Mouse (Mus musculus) fibroblast of lung, adult 2 months (primary cell): Measurements from ENCODE around the gene Cenpu.

Source experiments
- DNase-seq: peaks from one replicate; pipeline ENCODE4 v3.0.0-alpha.2; 2011; ENCODE audit warnings: low read depth

Gene Cenpu

DNA sequence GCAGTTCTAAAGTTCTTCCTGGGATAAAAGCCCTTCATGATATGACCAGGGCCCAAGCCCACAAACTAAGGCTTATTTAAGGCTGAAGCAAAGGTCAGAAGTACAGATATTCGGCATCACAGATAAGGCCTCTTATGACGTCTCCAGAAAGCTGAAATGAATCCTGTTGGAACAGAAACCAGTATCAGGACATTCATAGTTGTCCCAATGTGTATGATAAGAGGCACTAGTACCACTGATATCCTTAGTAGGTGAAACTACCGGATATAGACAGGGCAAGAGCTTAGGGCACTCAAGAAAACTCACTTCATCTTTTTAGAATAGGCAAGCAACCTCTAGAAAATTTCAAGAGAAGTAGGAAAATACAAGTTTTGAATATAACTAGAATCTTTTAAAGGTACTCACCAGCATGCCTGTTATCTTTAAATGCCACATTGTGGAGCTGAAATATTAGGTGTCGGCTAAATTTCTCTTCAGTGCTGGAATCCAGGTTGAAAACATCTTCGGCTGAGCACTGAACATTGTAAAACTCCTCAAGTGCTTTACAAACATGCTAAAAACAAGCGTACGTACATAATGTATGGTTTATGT, 47.6 kb downstream of the Cenpu start:
- no peak for DNase-seq

DNA sequence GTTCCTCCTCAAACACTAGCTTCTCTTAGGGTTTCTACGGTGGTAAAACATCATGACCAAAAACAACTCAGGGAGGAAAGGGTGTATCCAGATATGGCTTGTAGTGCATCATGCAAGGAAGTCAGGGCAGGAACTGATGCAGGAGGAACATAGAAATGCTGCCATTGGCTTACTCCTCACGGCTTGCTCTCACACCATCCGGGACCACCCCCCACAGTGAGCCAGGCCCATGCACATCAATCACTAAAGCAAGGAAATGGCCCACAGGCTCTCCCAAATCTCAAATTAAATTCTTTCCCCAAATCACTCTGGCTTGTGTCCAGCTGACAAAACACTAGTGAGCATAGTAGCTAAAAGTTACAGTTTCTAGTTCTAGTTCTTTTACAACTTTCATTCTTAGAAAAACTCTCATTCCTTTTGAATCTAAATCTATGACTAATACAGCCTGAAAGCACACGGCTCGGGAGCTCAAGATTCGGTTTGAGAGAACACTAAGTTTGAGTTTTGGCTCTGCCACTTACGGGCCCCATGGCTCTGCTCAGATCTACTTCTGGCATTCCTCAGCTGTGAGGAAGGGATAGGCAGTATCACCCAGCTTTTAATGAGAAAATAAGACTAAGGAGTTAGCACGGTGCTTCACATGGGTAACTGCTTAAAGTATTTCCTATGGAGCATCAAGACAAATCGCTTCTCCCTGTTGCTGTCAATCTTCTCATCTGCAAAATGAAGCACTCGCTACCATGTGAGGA, 49.3 kb downstream of the Cenpu start:
- DNase-seq, result no peak

DNA sequence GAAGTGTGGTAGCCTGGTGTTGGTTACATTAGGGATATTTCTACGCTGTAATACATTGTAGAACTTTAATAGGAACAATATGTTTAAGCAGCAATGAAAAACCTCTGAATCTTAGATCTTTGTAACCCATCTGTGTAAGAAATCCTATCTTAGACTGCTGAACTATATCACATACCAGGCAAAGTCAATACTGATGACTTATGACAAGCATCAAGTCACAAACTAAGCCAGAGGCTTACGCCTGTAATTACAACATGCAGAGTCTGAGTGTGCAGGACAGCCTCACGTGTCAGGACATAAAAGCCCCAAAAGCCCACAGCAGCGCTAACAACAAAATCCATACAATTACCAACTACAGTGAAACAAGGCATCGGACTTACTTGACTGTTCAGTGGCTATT, 51.8 kb downstream of the Cenpu start:
- no peak for DNase-seq

DNA sequence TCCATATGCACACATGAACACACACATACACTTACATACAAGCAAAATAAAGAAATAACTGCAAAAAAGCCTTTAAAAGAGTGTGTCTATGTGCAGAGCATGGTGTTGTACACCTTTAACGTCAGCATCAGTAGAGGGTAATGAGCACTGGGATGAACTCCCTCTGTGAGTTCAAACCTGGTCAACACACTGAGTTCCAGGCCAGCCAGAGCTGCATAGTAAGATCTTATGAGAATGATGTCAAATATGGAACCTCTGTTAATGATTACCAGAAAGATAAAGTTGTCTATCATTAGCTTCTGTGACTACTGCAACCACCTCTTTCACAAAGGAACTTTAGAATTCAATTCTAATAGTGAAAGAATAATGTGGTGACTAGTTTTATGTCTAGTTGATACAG, 55.1 kb downstream of the Cenpu start:
- DNase-seq, result no peak

DNA sequence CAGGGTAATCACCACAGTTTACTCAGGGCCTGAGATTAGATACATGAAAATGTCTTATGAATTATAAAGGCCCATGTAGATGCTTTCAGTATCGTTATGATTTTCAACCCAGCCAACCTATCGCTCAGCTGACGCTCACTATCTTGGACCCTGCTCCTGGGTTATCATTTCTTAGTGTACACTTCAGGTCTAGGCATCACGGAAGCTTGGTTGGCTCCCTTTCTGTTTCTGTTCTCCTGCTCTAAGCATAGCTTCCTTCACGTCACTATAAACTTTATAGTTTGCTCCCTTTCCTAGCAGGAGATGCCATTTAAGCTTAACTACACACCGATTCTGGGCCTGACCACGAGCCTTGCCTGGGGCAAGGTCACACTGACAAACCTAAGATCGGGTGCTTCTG, 59.7 kb downstream of the Cenpu start:
- DNase-seq, result no peak

DNA sequence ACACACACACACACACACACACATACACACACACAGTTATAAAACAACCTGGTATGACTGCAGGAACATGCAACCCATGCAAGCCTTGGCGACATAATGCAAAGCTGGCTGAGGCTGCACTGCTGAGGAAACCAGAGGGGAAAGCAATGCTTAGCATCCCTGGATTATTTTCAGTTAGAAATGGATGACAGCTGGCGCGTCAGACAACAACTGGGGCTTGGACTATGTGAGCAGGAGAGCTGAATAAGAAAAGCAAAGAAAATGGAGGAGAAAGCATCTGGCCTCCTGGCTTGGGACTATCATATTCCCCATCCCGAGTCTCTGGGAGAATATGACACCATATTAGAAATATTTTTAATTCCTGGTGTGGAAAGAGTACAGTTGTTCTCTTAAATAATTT, 61.1 kb downstream of the Cenpu start:
- no peak for DNase-seq

DNA sequence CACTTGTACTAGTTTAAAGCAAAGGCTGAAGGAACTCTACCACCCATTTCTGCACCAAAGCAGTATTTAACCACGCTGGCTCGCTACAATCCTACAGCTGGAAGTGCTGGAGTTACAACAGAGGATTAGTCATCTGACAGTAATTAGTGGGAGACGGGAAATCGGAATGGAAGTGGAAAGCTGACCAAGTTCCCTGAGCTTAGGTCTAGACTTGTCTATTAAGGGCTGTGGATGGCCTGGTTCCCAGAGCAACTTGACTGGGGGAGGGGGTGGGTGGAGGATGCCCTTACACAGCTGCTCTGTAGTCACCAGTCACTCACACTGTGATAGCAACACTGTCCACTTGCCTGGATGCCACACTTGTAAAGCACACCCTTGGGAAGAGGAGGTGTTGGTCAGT, 61.5 kb downstream of the Cenpu start:
- DNase-seq, result peak; percentile 90

DNA sequence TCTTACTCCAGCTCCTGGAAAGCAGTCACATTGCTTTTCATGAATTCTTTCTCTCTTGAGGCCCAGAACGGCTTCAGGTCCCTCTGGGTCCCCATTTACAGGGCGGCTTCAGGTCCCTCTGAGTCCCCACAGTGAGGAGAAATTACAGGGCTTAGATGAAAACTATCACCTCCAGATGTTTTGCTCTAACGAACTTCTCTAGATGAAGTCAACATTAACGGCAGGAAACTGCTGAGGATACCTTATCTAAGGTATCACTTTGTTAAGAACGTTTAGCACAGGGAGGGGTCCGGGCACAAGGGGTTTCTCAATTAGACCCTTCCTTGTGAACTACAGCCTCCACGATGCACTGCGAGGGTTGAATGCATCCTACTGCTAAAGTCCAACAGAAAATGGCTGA, 64.1 kb downstream of the Cenpu start:
- DNase-seq, result no peak

DNA sequence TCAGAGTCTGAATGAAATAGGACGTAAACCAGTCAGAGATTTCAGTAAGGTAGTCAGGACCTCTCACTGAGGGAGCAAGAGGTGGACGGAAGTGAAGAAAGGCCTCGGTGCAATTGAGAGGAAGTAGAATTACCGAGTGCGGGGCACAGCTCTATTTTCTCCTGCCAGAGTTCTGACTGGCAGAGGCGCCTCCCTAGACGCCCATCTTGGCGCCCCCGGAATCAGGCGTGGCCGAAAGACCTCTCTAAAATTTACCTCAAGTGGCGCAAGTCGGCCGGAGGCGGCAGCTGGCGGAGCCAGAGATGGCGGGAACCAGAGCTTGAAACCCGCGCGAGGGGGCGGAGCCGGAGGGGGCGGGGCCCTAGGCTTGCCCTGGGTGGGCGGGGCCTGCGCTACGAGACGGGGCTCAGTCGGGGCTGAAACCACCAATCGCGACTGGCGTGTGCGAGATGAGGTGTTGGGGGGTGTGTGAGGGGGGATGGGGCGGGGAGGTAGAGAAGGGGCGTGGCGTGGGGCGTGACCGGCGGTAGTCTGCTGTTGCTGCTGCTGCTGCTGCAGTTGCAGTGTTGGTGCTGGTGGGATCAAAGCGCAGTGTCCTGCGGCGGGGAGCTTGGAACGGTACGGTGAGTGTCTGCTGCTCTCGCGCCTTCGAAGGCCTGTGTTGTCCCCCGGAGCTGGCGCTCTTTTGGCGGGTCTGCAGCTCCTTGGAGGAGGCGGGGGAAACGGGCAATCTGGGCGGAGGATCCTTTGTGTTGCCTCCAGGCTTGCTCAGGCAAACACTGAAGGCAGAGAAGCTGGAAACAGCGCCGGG, 65.3 kb downstream of the Cenpu start, which contains the start of the genes Primpol and Casp3:
Gene Primpol, minus strand, starts transcription at position 334 of the 811 bp plus-strand sequence.
Gene Casp3, plus strand, starts transcription at position 413 of the 811 bp plus-strand sequence.
- peak; percentile 86 for DNase-seq

DNA sequence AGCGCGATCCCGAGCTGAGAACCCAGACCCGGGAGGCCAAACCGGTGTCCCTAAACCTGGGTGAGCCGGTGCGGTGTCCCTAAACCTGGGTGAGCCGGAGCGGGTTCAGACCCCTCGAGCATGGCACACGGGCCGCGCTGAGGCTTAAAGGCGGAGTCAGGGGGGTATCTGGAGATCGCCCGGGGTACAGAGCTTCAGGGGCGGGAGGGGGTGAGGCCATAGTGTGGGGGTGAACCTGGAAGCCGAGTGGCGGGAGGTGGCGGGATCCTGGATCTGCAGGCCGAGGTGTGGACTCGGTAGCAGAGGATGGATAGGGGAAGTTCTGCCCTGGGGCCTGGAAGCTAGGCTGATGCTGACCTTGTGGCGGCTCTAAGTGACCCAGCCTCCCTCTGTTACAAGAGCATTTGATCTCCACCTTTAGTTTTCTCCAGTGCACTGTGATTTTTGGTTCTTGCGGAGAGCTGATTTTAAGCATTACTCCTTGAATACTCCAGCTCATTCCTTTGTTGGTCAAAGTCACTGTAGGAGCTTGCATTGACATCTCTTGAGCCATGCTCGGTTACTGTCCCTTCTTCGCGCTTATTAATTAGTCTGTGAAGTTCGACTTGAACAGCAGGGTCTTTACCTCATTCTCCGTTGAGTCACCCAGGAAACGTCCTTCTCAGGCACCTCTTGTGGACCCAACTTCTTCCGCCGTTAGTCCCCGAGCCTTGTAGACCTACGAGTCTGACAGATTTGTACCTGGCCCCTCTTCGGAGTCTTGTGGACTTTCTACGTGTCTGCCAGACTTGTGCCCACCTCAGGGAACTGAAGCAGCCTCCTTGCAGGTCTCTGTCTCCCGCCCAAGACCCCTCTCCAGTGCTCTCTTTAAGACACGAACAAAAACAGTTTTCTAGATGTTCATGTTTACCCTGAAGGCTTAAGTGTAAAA, 66.1 kb downstream of the Cenpu start:
- DNase-seq, result no peak

DNA sequence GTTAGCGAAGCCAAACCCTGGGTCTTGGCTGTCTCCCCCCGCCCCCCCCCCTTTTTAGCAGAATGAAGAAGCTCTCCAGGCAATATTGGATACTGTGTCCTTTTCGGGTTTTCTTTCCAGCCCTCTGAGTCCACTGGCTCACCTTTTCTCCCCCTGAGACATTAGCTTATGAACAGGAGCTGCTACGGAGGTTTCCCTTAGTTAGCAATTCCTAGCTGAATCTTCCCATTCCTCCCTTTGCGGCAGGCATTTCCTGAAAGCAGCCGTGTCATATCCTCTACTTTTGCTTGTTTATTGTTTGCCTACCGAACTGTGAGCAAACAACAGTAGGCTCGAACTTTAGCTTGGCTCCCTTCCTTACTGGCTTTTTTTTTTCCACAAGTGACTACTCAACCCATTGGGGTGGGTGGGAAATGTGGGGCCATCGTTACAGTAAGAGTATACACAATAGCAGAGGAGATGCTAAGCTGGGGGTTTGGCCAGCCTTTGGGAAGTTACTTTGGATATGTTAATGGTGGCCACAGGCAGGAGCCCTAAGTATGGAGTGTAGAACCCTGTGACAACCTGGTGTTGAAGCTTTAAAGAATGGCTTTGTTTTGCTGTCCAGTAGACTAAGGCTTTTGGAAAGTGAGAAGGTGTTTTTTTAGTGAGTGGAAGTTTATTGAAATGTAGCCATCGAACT, 67.0 kb downstream of the Cenpu start:
- no peak for DNase-seq

DNA sequence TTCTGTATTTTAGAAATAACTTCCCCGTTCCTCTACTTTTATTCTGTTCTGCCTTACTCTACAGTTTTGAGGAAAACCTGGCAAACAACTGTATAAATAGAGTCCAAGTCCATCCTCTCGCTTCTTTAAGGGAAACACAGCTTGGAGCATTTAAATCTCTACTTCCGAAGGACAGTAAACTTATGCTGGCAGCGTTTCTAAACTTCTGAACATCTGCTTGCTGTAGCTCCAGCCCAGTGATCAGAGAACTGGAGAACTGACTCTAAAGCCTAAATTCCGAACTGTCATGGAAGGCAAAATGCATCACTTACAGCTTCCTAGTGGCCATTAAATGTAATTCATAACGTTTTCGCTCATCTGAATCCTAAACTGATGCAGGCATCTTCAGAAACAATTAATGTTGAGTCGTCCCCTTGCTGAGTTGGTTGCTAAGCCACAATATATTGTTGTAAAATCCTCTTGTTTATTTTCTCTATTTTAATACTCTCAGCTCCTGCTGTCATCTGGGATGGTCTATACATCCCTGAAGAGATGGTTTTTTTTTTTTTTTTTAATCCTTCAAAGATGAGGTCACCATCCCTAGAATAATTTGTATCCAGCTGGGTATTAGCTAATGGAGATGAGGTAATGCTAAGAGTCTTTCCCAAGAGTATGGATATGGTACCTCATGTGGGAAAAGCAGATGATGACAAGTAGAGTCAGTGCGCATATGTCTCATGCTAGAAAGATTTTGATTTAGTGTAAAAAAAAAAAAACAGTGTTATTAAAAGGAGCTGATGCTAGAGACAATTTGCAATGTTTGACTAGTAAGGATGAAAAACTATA, 70.8 kb downstream of the Cenpu start:
- no peak for DNase-seq

DNA sequence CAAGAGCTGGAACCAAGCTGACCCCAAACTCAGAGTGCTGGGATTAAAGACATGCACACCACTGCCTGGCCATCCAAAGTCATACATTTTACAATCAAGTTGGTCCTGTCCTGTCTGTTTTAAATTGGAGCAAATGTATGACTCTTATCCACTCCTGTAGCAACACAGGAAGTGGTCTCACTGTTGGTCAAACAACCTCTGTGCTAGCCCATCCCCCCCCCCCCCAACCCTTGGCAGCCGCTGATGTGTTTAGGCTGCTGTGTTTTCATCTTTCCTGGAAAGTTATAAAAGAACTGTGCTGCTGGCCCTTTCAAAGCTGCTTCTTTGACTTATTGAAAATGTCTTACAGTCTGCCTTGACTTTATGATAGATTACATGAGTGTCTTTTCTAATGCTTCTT, 73.3 kb downstream of the Cenpu start:
- no peak for DNase-seq

DNA sequence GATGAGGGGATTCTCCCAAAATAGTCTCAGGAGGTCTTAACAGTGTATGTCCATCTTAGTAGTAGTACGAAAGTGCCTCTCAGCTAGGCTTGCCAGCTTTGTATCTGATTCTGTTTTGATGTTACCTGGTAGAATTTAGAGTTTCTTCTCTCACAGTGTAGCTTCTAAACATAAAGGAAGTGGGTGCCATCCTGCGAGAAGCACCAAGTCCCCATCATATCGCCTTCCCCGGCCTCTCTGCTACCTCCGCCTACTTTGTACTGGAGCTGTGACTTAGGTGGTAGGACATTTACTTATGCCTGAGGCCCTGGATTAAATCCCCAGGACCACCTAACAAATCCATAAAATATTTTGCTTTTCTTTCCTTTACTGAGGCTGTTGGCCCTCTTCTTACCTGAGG, 74.8 kb downstream of the Cenpu start:
- no peak for DNase-seq

DNA sequence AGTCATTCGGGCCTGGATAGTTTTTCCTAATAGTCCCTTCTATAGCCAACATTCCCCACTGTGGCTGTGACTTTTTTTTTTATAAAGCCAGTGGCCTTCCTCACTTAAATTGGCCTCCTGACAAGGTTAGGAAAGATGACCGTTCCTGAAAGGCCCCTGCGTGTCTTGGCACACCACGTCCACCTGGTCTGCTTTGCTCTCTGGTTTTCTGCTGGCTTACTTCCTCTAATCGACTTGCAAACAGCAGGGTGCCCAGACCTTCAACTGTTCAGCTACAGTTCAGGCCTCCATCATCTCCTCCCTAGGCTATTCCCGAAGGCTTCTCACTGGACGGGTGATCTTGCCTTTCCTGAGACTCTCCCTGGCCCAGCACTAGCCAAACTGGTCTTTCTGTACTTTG, 76.1 kb downstream of the Cenpu start:
- DNase-seq, result no peak

DNA sequence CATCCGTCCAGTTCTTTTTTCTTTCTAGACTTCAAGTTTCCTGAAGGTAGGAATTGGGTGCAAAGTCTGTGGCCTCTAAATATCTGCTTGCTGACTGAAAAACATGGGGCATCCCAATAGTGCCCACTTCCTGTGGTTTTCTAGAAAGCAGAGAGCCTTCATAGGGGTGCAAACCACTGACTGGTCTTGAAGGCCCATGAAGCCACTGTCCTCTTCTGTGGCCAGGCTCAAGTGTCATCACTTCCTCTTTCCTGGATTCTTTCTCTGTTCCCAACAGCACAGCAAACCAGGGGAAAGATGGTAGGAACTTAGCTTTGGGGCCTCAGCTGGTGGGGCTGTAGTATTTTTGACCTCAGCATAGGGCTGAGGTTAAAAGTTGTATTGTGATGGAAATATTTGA, 76.8 kb downstream of the Cenpu start:
- DNase-seq, result no peak
